Mouse (Mus musculus) CH12.LX (cell line): ENCODE data around the gene Tmem53. TPM values are rescaled to one million over a fixed set of nuclear protein-coding genes. Genes with fewer than 3 reads are reported as not detected.

Experiments used
- DNase-seq: peaks from one replicate; pipeline ENCODE4 v3.0.0-alpha.2; 2013; ENCODE audit errors: extremely low read depth
- H3K27ac ChIP-seq: 2 replicates; pipeline ENCODE4 v1.5.1; 2012; ENCODE audit warnings: low read depth, mild to moderate bottlenecking, control low read depth, moderate library complexity; ENCODE audit not compliant: insufficient read depth
- H3K27me3 ChIP-seq: replicated peaks from 2 replicates; pipeline ENCODE3; 2012; ENCODE audit warnings: inconsistent platforms
- H3K36me3 ChIP-seq, 2 experiments: replicated peaks in 1 of 2; 2 replicates each; pipeline versions ENCODE3 to v1.6.1; 2012; ENCODE audit warnings: inconsistent platforms in 1 of 2, low read length in 1 of 2, mild to moderate bottlenecking in 1 of 2, mixed read lengths in 1 of 2, moderate library complexity in 1 of 2; ENCODE audit not compliant: control insufficient read depth in 1 of 2, insufficient read depth in 1 of 2
- H3K4me1 ChIP-seq, 2 experiments: 2 replicates each; pipeline ENCODE4 v1.6.1; 2012; ENCODE audit warnings: inconsistent platforms in 1 of 2, moderate library complexity in 1 of 2; ENCODE audit not compliant: insufficient read depth in 2 of 2, control insufficient read depth in 1 of 2
- H3K4me2 ChIP-seq: 2 replicates; pipeline ENCODE4 v1.6.1; 2012; ENCODE audit warnings: low read depth, mild to moderate bottlenecking, control low read depth; ENCODE audit not compliant: poor library complexity, insufficient read depth, severe bottlenecking
- H3K4me3 ChIP-seq, 3 experiments: fragments of 150-350 bp in 1 of 3; sonication (generic) in 1 of 3; replicated peaks in 1 of 3; 2 replicates each; pipeline versions ENCODE3 to v1.5.1; 2011 to 2012; ENCODE audit warnings: low read depth in 2 of 3, low read length in 2 of 3, mild to moderate bottlenecking in 2 of 3, moderate library complexity in 2 of 3, control low read depth in 1 of 3, improper control_type of control experiment in 1 of 3, inconsistent platforms in 1 of 3, mixed read lengths in 1 of 3; ENCODE audit not compliant: poor library complexity in 1 of 3
- H3K79me2 ChIP-seq: replicated peaks from 2 replicates; pipeline ENCODE4 v1.6.1; 2012; ENCODE audit warnings: mild to moderate bottlenecking, moderate library complexity; ENCODE audit not compliant: control insufficient read depth, poor library complexity, insufficient read depth, severe bottlenecking; ENCODE audit errors: extremely low read depth
- H3K9ac ChIP-seq: 2 replicates; pipeline ENCODE4 v1.6.1; 2012; ENCODE audit warnings: low read depth, mild to moderate bottlenecking, control low read depth, moderate library complexity; ENCODE audit not compliant: insufficient read depth
- H3K9me3 ChIP-seq: replicated peaks from 2 replicates; pipeline ENCODE3; 2012; ENCODE audit warnings: low read length, inconsistent platforms, mixed read lengths
- BHLHE40 ChIP-seq: IDR thresholded peaks from 2 replicates; pipeline ENCODE4 v1.6.1; 2011; ENCODE audit warnings: mild to moderate bottlenecking, low read depth, low read length, improper control_type of control experiment
- CHD1 ChIP-seq: IDR thresholded peaks from 2 replicates; pipeline ENCODE4 v1.6.1; 2012; ENCODE audit warnings: low read depth, low read length, improper control_type of control experiment, inconsistent platforms
- CHD2 ChIP-seq: IDR thresholded peaks from 2 replicates; pipeline ENCODE4 v1.6.1; 2011; ENCODE audit warnings: low read length, improper control_type of control experiment
- E2F4 ChIP-seq: IDR thresholded peaks from 2 replicates; pipeline ENCODE4 v1.6.1; 2011; ENCODE audit warnings: low read depth, low read length, improper control_type of control experiment; ENCODE audit not compliant: insufficient replicate concordance
- ETS1 ChIP-seq: conservative IDR thresholded peaks from 2 replicates; pipeline ENCODE4 v1.6.1; 2012; ENCODE audit warnings: low read depth, mild to moderate bottlenecking, inconsistent platforms, low read length, improper control_type of control experiment, moderate library complexity
- IRF4 ChIP-seq: IDR thresholded peaks from 2 replicates; pipeline ENCODE4 v1.6.1; 2014; ENCODE audit warnings: low read depth, mild to moderate bottlenecking, inconsistent platforms, low read length, improper control_type of control experiment
- JUN ChIP-seq: IDR thresholded peaks from 2 replicates; pipeline ENCODE4 v1.6.1; 2011; ENCODE audit warnings: low read depth, mild to moderate bottlenecking, low read length, improper control_type of control experiment, moderate library complexity; ENCODE audit not compliant: insufficient read depth
- KAT2A ChIP-seq: IDR thresholded peaks from 2 replicates; pipeline ENCODE4 v1.6.1; 2012; ENCODE audit warnings: low read length, improper control_type of control experiment, inconsistent platforms; ENCODE audit not compliant: insufficient replicate concordance
- MAFK ChIP-seq: IDR thresholded peaks from 2 replicates; pipeline ENCODE4 v1.6.1; 2011; ENCODE audit warnings: low read length, improper control_type of control experiment; ENCODE audit not compliant: insufficient replicate concordance
- MAZ ChIP-seq: IDR thresholded peaks from 2 replicates; pipeline ENCODE4 v1.6.1; 2012; ENCODE audit warnings: low read depth, mild to moderate bottlenecking, inconsistent platforms, low read length, improper control_type of control experiment, moderate library complexity
- MEF2A ChIP-seq: IDR thresholded peaks from 2 replicates; pipeline ENCODE4 v1.6.1; 2014; ENCODE audit warnings: low read depth, mild to moderate bottlenecking, inconsistent platforms, low read length, improper control_type of control experiment, borderline replicate concordance
- MXI1 ChIP-seq: IDR thresholded peaks from 2 replicates; pipeline ENCODE4 v1.6.1; 2011; ENCODE audit warnings: mild to moderate bottlenecking, low read depth, low read length, improper control_type of control experiment
- PAX5 ChIP-seq: IDR thresholded peaks from 2 replicates; pipeline ENCODE4 v1.6.1; 2012; ENCODE audit warnings: low read length, inconsistent platforms, mixed read lengths
- POLR2A ChIP-seq: IDR thresholded peaks from 2 replicates; pipeline ENCODE4 v1.6.1; 2011; ENCODE audit warnings: low read depth, mild to moderate bottlenecking, improper control_type of control experiment, low read length
- POLR2AphosphoS2 ChIP-seq: IDR thresholded peaks from 2 replicates; pipeline ENCODE4 v1.6.1; 2011; ENCODE audit warnings: low read depth, low read length, improper control_type of control experiment
- SMC3 ChIP-seq: IDR thresholded peaks from 2 replicates; pipeline ENCODE4 v1.6.1; 2011; ENCODE audit warnings: low read depth, low read length, improper control_type of control experiment
- TBP ChIP-seq: conservative IDR thresholded peaks from 2 replicates; pipeline ENCODE4 v1.6.1; 2011; ENCODE audit warnings: low read depth, low read length, improper control_type of control experiment
- TCF12 ChIP-seq: IDR thresholded peaks from 2 replicates; pipeline ENCODE4 v1.6.1; 2014; ENCODE audit warnings: low read depth, mild to moderate bottlenecking, inconsistent platforms, low read length, improper control_type of control experiment
- UBTF ChIP-seq: IDR thresholded peaks from 2 replicates; pipeline ENCODE4 v1.6.1; 2012; ENCODE audit warnings: low read depth, mild to moderate bottlenecking, inconsistent platforms, low read length, improper control_type of control experiment, moderate library complexity
- USF1 ChIP-seq: IDR thresholded peaks from 2 replicates; pipeline ENCODE4 v1.6.1; 2014; ENCODE audit warnings: low read depth, mild to moderate bottlenecking, inconsistent platforms, low read length, improper control_type of control experiment
- USF2 ChIP-seq: conservative IDR thresholded peaks from 2 replicates; pipeline ENCODE4 v1.6.1; 2011; ENCODE audit warnings: low read depth, low read length, improper control_type of control experiment
- ZC3H11A ChIP-seq: IDR thresholded peaks from 2 replicates; pipeline ENCODE4 v1.6.1; 2012; ENCODE audit warnings: low read depth, mild to moderate bottlenecking, inconsistent platforms, low read length, improper control_type of control experiment
- dilution Hi-C: fragments of 300-500 bp; cut with MboI; formaldehyde crosslinking; loops from 2 replicates; pipeline ENCODE4 v1.14.3; 2020; ENCODE audit warnings: low sequenced_read_pairs; ENCODE audit not compliant: extremely low pct_unique_long_range_greater_than_20kb, extremely low pct_ligation_motif_present
- in situ Hi-C: fragments of 300-500 bp; cut with MboI; formaldehyde crosslinking; loops from 3 replicates; pipeline ENCODE4 v1.14.3; 2019; ENCODE audit warnings: low sequenced_read_pairs, low pct_ligation_motif_present, low pct_unique_long_range_greater_than_20kb, mixed read lengths
- polyA plus RNA-seq: library from polyadenylated mRNA; unstranded; fragments of >175 nt; gene quantifications from 2 replicates; pipeline ENCODE4 v1.2.1, GENCODE M21; 2012; ENCODE audit warnings: low read depth; ENCODE audit not compliant: insufficient read length
- total RNA-seq, 2 experiments: library from RNA; depleted of rRNA; stranded (reverse); fragments of 300-350 nt in 1 of 2; fragments of >200 nt in 1 of 2; gene quantifications; 2 replicates each; pipeline ENCODE4 v1.2.3; 2012 to 2014

Gene Tmem53
- total and polyA plus RNA-seq, 3 experiments: 1.1 to 1.4 (median 1.2) TPM

- Histone ChIP-seq H3K27me3 (no peaks in the 10 kb centered on the region), H3K27ac (no peak overlapping the region), H3K4me1 (peaks cover 11 to 31% of the 10 kb centered on the region in 2 experiments), H3K9me3 (peaks cover 34% of the 10 kb centered on the region), H3K79me2 (no peaks in the 10 kb centered on the region), H3K36me3 (peaks cover 72 to 94% of the 10 kb centered on the region in 2 experiments), H3K4me2 (no peak overlapping the region), H3K9ac (no peak overlapping the region), H3K4me3 (no peak overlapping the region)
- DNase-seq: no peak
- dilution Hi-C loops (no loop called here), in situ Hi-C loops (no loop called here)
- no peak for TF ChIP-seq CHD2
- no peak for TF ChIP-seq KAT2A
- no peak for TF ChIP-seq TBP
- TF ChIP-seq MXI1: no peak
- no peak for TF ChIP-seq POLR2AphosphoS2
- TF ChIP-seq BHLHE40: no peak
- TF ChIP-seq E2F4: no peak
- TF ChIP-seq MAZ: no peak
- no peak for TF ChIP-seq USF1
- TF ChIP-seq CHD1: no peak
- TF ChIP-seq MAFK: no peak
- no peak for TF ChIP-seq PAX5
- TF ChIP-seq USF2: no peak
- no peak for TF ChIP-seq TCF12
- no peak for TF ChIP-seq ZC3H11A
Observed at GRCm38 (mm10) chr4:117274720-117275119, 23.0 kb downstream of the Tmem53 start.

- H3K79me2 ChIP-seq: no peaks in the 10 kb centered on the region
- H3K27ac ChIP-seq: no peak overlapping the region
- peaks cover 75 to 100% of the 10 kb centered on the region in 2 experiments for H3K36me3 ChIP-seq
- in situ Hi-C loops: no loop called here
- no peak overlapping the region for H3K9ac ChIP-seq
- dilution Hi-C loops: no loop called here
- no peak overlapping the region for H3K4me2 ChIP-seq
- H3K9me3 ChIP-seq: peaks cover 34% of the 10 kb centered on the region
- TF ChIP-seq POLR2AphosphoS2 (no peak), POLR2A (no peak), UBTF (no peak), TBP (no peak), MAZ (no peak), IRF4 (no peak), E2F4 (no peak), TCF12 (no peak), JUN (no peak), CHD1 (no peak), SMC3 (no peak), MEF2A (no peak), USF1 (no peak), ETS1 (no peak)
- H3K4me3 ChIP-seq: no peak overlapping the region
- peaks cover 11 to 31% of the 10 kb centered on the region in 2 experiments for H3K4me1 ChIP-seq
- H3K27me3 ChIP-seq: no peaks in the 10 kb centered on the region
- DNase-seq: no peak
Observed at GRCm38 (mm10) chr4:117276281-117276711, 24.5 kb downstream of the Tmem53 start.
